Mouse (Mus musculus) NIH3T3 (cell line): ENCODE measurements at regions not wholly inside any gene's neighbourhood (a gene's known extent, or its start where the extent isn't known, plus 50 kb on each side); places are given as distances from the start of the nearest gene placed in this dataset.
A peak's percentile ranks its signal among the peaks of the same experiment; 100 is the strongest.

Experiments used
- DNase-seq: peaks from one replicate; pipeline ENCODE4 v3.0.0-alpha.2; 2012; ENCODE audit warnings: low read depth

GRCm38 (mm10) chr17:15194894-15195461 lies 153.6 kb upstream of the Gm3448 start:
- no peak for DNase-seq

GRCm38 (mm10) chr17:15193831-15194230 lies 152.5 kb upstream of the Gm3448 start:
- DNase-seq = no peak

GRCm38 (mm10) chr17:15192840-15193239 lies 151.5 kb upstream of the Gm3448 start:
- peak; percentile 6 for DNase-seq

- DNase-seq = no peak
Measured at GRCm38 (mm10) chr17:15185217-15185616, 143.9 kb upstream of the Gm3448 start.

- DNase-seq = no peak
Measured at GRCm38 (mm10) chr17:15183800-15184199, 142.5 kb upstream of the Gm3448 start.

DNA sequence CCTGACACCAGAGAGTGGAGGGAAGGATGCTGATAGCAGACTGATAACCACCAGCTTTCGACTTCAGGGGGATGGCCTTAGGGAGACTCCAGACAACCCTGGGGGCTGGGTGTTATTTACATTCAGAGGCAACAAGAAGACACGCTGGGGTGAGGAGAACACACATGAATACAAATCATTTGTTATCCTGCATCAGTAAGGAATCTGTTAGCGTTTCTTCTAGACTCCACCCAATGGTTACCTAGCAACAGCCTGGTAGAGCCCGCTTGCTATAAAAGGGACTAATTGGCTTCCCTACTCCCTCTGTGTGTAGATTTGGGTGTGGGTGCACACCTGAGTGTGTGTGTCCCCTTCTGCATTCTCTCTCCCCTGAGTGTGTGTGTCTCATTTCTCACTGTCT lies 140.8 kb upstream of the Gm3448 start:
- DNase-seq = no peak

DNA sequence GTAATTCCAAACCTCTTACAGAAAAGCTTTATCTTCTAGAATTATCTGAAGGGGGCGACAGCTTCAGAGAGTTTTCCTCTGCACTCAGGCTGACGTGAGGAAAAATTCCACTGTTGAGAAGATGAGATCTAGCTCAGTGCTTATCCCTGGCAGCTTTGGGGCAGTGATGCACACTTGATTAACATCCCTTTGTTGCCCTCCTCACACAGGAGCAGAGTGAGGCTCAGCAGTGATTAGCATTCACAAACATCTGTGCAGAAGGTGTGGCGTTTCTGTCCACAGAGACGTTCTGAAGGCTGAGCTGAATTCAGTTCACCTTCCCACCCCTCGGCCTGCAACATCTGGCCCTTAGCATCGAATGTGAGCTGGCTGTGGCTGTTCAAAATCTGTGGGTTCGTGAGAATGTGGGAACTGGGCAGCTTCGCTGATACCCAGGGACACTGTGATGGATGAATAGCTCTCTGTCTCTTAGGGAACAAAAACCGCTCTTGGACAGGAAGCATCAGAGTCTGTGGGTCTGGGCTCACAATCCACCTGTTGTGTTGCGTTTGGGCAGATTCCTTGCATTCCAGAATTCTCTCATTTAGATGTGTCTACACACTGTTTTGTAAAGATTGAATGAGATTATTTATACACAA lies 139.0 kb upstream of the Gm3448 start:
- no peak for DNase-seq

GRCm38 (mm10) chr17:15179411-15179951 lies 138.1 kb upstream of the Gm3448 start:
- peak; percentile 25 for DNase-seq

- no peak for DNase-seq
Measured at GRCm38 (mm10) chr17:15177390-15177789, 136.1 kb upstream of the Gm3448 start.

DNA sequence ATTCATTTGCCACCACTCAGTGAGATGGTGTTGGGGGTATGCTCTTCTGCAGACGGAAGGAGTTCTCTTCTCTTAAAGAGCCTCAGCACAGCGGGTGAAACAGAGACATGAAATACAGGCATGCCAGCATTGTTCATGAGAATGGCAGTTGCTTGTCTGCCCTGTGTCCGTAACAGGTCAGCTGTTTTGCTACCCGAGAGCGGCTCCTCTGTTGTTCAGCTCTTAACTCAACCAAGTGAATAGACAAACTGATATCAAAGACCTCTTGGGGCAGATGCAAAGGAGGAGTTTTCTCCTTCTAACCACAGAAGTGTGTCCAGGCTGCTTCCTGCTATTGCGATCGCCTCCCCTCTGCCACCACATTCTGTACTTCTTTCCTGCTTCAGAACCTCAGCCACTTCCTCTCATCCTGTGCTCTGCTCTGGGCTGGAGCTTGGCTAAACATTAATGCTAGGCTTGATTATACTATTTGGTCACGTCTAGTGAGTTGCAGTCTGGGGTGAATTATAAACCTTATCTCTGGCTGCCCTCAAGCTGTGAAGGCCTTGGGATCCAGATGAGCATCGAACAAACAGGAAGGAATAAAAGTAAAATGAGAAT lies 133.1 kb upstream of the Gm3448 start:
- no peak for DNase-seq

GRCm38 (mm10) chr17:15167927-15168326 lies 126.6 kb upstream of the Gm3448 start:
- DNase-seq = no peak

DNA sequence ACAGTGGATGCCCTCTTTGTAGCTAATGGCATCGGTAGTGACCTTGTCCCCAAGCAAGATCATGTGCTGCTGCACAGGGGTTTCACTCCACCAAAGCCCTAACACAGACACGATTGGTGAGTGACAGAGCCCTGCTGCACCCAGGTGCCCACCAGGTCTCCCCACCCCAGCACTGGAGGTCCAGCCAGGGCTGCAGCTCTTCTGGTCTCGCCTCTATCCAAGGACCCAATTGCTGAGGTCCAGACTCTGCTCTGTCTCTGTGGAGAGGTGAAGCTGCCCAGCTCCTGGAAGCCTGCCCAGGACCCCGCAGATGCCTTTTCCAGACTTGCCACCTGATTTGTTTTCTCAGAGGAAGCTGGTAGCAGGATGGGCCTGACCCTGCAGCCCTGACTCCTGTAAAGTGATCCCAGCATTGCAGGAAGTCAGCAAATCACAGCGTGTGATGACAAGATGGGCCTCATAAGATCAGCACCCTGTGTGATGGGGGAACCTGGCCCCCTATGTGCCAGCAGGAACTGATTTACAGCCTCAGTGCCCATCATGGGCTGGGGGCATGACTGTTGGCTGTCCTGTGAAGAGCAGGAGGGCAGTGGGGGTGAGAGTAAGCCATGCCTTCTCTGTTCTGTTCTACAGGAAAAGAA lies 116.5 kb upstream of the Gm3448 start:
- DNase-seq = no peak

- no peak for DNase-seq
Measured at GRCm38 (mm10) chr17:15152996-15153735, 111.8 kb upstream of the Gm3448 start.

GRCm38 (mm10) chr17:15152477-15152876 lies 111.1 kb upstream of the Gm3448 start:
- no peak for DNase-seq

DNA sequence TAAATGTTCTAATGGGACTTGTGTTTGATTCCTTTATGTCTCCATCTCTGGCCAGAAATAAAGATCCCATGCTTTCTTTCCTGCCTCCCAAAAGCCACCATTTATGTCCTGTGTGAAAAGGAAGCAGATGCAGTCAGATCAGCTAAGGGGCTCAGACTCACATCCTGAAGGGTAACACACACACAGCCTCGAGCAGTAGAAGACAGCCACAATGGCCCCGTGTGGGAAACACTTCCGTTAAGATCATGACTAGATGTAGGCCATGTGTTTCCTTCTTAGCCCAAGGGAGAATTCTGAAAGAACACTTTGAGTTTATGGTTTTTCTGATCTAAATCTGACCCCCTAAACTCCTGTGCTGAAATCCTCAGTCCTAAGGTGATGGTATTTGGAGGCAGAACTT lies 110.4 kb upstream of the Gm3448 start:
- DNase-seq = no peak

- no peak for DNase-seq
Measured at GRCm38 (mm10) chr17:15146607-15147006, 105.3 kb upstream of the Gm3448 start.

DNA sequence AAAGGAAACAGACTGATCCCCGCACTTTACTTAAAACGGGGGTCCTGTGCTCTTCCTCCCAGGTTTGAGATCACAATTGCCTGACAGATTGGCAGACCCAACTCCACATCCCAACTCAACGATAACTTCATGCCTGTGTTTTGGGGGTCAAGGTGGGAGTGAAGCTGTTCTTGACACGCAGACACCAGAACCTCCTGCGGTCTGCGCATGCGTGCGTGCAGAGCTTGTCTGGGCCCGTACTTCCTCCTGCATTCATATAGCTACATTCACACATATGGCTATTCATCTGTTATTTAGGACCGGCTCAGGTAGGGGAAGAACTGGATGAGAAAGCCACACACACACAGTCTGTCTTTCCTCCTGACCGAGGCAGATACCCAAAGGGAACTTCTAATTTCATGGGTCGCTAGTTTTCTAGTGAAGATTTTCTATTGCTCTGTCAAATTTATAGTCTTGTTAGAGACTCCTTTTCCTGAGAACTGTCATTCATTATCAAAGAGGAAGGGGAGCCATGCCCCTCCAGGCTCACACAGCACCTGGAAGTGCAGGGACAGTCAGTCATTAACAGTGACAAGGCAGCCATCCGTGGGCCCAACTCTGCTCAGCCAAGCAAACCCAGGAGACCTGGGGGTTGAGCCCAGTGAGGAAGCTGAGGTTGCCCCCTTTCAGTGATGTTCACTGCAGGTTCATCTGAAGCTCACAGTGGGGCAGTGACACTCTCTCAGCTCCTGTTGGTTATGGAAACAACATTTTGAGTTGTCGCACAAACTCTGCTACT lies 104.0 kb upstream of the Gm3448 start:
- DNase-seq = no peak

GRCm38 (mm10) chr17:15140391-15140790 lies 99.1 kb upstream of the Gm3448 start:
- no peak for DNase-seq
